Mouse (Mus musculus) Muller cell, postnatal 12 days (primary cell): ENCODE results near the gene Pnma1.

Source experiments
- DNase-seq: peaks from one replicate; pipeline ENCODE4 v3.0.0-alpha.2; 2015; ENCODE audit errors: inconsistent ontology term

The Pnma1 gene

DNA sequence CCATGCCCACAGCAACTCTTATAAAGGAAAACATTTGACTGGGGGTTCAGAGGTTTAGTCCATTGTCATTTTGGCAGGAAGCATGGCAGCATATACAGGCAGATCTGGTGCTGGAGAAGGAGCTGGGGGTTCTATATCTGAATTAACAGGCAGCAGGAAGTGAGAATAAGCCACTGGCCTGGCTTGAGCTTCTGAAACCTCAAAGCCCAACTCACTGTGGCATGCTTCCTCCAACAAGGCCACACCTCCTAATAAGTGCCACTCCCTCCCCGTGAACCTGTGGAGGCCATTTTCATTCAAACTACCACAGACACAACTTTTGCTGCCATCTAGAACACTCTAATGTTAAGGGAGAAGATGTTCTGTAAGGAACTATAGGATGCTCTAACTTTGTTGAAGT is 40.6 kb downstream of the Pnma1 start:
- DNase-seq: no peak

DNA sequence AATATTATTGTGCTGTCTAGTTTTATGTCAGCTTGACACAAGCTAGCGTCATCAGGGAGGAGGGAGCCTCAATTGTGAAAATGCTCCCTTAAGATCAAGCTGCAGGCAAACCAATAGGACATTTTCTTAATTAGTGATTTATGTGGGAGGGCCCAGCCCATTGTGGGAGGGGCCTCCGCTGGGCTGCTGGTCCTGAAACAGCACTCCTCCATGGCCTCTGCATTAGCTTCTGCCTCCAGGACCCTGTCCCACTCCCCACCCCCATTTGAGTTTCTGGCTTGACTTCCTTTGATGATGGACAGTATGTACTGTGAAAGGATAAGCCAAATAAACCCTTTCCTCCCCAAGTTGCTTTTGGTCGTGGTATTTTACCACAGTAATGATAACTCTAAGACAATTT is 41.3 kb downstream of the Pnma1 start:
- no peak for DNase-seq

DNA sequence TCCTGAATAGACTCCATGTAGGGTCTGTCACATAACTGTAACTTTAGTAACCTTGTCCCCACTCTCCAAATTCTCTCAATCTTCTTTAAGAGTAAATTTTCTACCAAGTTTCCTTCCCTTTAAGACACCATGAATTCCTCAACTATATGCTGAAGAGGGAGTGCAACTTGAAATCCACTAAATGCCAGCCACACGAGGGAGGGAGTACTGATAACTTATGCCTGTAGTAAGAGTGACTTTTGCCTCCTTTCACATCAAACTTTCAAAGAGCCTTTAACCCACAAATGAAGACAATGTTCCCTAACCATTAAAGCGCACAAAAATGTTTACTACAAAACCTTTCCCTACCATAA is 46.8 kb downstream of the Pnma1 start:
- DNase-seq: no peak

DNA sequence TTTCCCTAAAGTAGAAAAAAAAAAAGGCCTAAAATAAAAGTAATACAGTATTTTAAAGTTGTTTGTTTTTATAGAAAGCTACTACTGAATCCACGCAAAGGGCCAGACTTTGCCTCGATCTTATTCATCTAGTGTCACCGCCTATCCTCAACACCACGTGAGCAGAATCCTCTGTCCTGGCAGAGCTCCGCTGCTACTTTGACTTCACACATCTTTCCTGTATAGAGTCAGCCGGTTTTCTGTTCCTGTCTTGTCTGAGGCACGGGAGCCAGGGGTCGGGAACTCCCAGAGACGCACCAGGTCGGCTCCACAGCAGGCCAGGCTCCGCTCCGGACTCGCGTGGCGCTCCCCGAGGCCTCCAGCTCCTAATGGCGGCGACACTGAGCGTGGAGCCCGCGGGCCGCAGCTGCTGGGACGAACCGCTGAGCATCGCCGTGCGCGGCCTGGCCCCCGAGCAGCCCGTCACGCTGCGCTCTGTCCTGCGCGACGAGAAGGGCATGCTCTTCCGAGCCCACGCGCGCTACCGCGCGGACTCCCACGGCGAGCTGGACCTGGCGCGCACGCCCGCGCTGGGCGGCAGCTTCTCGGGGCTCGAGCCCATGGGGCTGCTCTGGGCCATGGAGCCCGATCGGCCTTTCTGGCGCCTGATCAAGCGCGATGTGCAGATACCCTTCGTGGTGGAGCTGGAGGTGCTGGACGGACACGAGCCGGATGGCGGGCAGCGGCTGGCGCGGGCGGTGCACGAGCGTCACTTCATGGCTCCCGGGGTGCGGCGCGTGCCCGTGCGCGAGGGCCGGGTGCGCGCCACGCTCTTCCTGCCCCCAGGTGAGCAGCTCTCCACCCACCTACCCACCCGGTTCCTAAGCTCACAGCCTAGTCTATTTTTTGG is 47.4 kb downstream of the Pnma1 start, which contains the start of gene Acot6:
Gene Acot6 (plus strand): TSS at position 51 of the 889 bp plus-strand sequence.
- peak; percentile 66 for DNase-seq

DNA sequence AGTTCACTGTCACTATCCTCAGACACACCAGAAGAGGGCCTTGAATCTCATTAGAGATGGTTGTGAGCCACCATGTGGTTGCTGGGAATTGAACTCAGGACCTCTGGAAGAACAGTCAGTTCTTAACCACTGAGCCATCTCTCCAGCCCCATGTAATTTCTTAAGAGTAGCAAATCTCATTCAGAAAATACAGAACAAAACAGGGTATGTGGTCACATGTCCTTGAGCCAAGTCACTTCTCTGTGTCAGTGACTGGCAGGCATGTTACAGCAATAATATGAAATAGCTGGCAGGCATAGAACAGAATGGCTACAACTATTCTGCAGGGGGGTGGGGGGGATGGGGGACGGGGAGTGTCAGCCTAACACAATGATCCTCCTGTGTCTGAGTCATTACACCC is 48.2 kb downstream of the Pnma1 start:
- no peak for DNase-seq

DNA sequence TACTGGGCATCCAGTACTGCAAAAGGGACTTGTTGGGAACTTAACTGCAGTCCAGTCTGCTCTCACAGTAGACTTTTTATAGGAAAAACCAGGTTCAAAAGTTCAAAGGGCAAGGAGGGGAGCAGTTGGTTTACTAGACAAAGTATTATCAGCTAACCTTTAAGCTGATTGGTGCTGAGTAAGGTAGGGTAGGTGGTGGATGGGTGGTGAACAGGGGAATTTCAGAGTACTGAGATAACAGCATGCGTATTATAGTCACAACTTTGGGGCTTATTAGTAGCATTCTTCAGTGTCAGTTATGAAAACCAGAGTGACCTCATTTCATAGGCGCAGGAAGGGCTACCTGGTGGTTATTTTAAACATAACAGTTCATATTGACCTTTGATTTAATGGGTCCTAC is 48.7 kb downstream of the Pnma1 start:
- no peak for DNase-seq
